Mouse (Mus musculus) liver, adult 2 months (tissue): ENCODE data around the gene Inf2.

Source experiments
- CTCF ChIP-seq: fragments of 200-500 bp; IDR thresholded peaks from 2 replicates; pipeline ENCODE4 v1.5.1; 2011; ENCODE audit warnings: low read depth, low read length, control low read depth
- POLR2A ChIP-seq: fragments of 200-500 bp; IDR thresholded peaks from 2 replicates; pipeline ENCODE4 v1.6.1; 2011; ENCODE audit warnings: low read length, control low read depth; ENCODE audit not compliant: insufficient read depth; ENCODE audit errors: extremely low read depth

GRCm38 (mm10) chr12:112543941-112544340, 44.6 kb upstream of the Inf2 start:
- no peak for TF ChIP-seq CTCF
- no peak for TF ChIP-seq POLR2A
